Mouse (Mus musculus): ENCODE data around the gene Pigu.

- TF ChIP-seq CTCF (IDR thresholded peaks at IDR 0.05; ENCODE audit: borderline replicate concordance, insufficient read depth, low read length) (no peak), POLR2A (IDR thresholded peaks at IDR 0.05; ENCODE audit: low read depth, low read length) (no peak)
Measured at GRCm38 (mm10) chr2:155404635-155405034, 47.4 kb upstream of the Pigu start.

All from embryonic fibroblast, embryonic 13.5 days (primary cell).